Mouse (Mus musculus) fat pad, adult 2 months (tissue): ENCODE results near the gene Slc25a17.
A peak's percentile ranks its signal among the peaks of the same experiment; 100 is the strongest.

Experiments used
- DNase-seq: peaks from one replicate; pipeline ENCODE4 v3.0.0-alpha.2; 2011; ENCODE audit warnings: low read depth, low spot score; ENCODE audit errors: extremely low read depth

Slc25a17 gene

GRCm38 (mm10) chr15:81356946-81357345 is 3.7 kb downstream of the Slc25a17 start:
- no peak for DNase-seq

DNA sequence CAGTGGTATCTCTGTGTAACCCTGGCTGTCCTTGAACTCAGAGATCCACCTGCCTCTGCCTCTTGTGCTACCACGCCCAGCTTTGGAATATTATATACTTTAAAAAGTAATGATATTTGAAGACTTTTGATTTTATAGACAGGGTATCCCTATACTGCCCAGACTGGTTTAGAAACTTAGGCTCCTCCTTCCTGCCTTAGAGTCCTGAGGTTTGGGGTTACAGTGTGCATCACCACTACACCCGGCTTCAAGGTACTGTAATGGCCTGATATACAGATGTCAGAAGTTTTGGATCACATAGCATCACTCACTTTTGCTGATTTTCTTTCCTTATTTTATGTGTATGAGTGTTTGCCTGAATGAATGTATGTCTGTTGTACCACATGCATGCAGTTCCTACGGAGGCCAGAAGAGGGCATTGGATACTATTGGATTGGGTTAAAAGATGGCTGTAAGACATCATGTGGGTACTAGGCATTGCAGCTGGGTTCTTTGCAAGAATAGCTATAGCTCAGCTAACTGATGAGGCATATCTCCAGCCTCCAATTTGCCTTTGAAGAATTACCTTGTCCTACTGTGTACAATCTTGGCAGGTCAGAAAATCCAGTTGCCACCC is 5.4 kb downstream of the Slc25a17 start:
- no peak for DNase-seq

- no peak for DNase-seq
Observed at GRCm38 (mm10) chr15:81352638-81353037, 8.0 kb downstream of the Slc25a17 start.

- no peak for DNase-seq
Observed at GRCm38 (mm10) chr15:81350401-81350800, 10.2 kb downstream of the Slc25a17 start.

DNA sequence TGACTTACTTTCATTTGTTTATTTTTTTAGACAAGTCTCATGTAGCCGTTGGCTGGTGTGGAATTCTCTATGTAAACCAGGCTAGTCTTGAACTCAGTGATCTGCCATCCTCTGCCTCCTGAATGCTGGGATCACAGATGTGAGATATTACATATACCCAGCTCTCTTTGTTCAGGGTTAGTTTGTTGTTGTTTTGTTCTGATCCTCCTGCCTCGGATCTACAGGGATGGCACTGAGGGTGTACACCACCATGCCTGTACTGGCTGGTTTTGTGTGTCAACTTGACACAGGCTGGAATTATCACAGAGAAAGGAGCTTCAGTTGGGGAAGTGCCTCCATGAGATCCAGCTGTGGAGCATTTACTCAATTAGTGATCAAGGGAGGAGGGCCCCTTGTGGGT is 12.2 kb downstream of the Slc25a17 start:
- DNase-seq: no peak

GRCm38 (mm10) chr15:81347466-81347865 is 13.1 kb downstream of the Slc25a17 start:
- no peak for DNase-seq

DNA sequence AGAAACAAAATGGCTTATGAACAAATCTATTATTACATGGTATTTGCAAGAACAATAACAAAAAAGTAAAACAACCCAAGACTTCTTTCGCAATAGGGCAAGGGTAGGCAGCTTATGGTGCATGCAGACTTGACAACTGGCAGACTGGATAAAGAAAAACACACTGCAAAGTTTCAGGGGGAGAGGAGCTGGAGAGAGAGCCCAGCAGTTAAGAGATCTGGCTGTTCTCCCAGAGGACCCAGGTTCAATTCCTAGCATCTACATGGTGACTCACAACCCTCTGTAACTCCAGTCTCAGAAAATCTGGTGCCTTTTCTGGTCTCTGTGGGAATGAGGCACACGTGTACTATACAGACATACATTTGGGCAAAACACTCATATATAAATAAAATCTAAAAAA is 19.2 kb downstream of the Slc25a17 start:
- DNase-seq: no peak

- no peak for DNase-seq
Observed at GRCm38 (mm10) chr15:81339158-81339557, 21.5 kb downstream of the Slc25a17 start.

GRCm38 (mm10) chr15:81336466-81336865 is 24.1 kb downstream of the Slc25a17 start:
- DNase-seq: no peak

- no peak for DNase-seq
Observed at GRCm38 (mm10) chr15:81332517-81332916, 28.1 kb downstream of the Slc25a17 start.

GRCm38 (mm10) chr15:81330816-81331433 is 29.7 kb downstream of the Slc25a17 start:
- no peak for DNase-seq

- no peak for DNase-seq
Observed at GRCm38 (mm10) chr15:81329721-81330369, 30.8 kb downstream of the Slc25a17 start.

DNA sequence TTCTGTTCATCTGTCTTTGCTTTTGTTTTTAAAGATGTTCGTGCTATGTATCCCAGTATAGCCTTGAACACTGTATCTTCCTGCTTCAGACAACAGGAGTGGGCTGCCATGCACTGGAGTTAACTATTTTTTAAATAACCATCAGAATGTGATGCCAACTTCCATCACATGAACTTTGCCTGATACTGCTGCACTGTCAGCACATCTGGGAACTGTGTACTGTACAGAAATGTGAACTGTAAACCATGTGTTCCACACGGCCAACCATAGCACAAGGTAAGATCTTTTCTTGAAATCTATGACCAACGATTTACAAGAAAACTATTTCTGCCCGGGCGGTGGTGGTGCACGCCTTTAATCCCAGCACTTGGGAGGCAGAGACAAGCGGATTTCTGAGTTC is 33.1 kb downstream of the Slc25a17 start:
- DNase-seq: no peak

GRCm38 (mm10) chr15:81324979-81325378 is 35.6 kb downstream of the Slc25a17 start:
- no peak for DNase-seq

GRCm38 (mm10) chr15:81320137-81320536 is 40.5 kb downstream of the Slc25a17 start:
- no peak for DNase-seq

DNA sequence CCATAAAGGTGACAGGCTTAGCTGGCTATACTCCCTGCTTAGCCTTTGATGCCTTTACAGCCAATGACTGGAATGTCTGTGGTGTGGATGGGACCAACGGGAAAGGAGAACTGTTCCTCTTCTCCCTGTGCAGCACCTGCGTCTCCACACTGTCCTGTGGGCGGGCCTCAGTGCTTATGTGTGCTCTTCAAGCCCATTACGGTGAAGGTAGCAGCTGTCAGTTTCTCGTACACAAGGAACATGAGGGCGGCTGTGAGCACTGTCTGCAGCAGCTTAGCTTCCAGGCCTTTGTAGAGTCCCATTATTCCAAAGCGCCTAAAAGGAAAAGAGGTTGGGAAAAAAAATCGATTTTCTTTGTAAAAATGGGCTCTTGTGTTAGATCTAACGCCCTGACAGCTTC is 41.1 kb downstream of the Slc25a17 start:
- DNase-seq: no peak

DNA sequence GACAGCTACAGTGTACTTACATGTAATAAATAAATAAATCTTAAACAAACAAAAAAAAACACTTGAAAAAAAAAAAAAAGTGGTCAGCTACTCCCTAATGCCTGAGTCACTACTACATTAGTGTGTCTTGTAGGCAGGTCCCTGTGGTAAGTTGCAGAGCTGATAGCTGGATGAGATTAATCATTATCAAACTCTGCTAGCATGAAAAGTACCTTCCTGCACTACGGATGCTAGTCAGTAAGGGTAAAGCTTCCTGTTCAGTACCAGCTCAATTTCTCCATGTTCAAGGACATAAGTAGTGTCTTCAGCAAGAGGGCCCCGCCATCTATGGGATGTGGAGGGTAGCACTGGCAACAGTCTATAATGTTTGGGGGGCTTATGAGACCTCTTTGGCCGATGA is 46.7 kb downstream of the Slc25a17 start:
- no peak for DNase-seq

- DNase-seq: no peak
Observed at GRCm38 (mm10) chr15:81311026-81311425, 49.6 kb downstream of the Slc25a17 start.

DNA sequence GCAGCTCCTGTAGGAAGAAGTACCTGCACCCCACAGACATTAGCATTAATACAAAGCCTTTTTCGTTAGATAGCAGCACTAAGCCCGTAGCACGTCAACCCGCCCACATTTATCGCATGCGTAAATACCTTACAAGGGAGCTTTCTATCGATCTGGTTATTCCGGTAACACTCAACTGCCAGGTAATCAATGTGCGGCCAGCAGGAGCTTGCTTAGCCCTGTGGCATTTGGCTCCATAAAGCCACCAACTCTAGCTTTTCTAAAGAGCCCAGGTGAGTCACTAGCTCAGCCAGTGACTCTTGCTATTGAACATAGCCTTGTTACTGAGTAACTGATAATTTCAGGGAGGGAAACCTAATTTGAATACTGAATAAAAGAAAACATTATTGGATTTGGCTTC is 50.3 kb downstream of the Slc25a17 start:
- peak; percentile 78 for DNase-seq

GRCm38 (mm10) chr15:81308038-81308437 is 52.6 kb downstream of the Slc25a17 start:
- DNase-seq: no peak

GRCm38 (mm10) chr15:81306501-81306900 is 54.1 kb downstream of the Slc25a17 start:
- no peak for DNase-seq

GRCm38 (mm10) chr15:81305035-81305434 is 55.6 kb downstream of the Slc25a17 start:
- no peak for DNase-seq
